Mouse (Mus musculus) liver (tissue): ENCODE data around the gene H2al1b.
"Not testable (repeated sequence)": the region's sequence is repeated elsewhere in the genome, so short reads cannot be mapped to it uniquely, and the experiment has no call there.

ENCODE experiments used
- DNase-seq: peaks from one replicate; pipeline ENCODE4 v3.0.0-alpha.2; 2020; ENCODE audit warnings: mixed read lengths

H2al1b gene

DNA sequence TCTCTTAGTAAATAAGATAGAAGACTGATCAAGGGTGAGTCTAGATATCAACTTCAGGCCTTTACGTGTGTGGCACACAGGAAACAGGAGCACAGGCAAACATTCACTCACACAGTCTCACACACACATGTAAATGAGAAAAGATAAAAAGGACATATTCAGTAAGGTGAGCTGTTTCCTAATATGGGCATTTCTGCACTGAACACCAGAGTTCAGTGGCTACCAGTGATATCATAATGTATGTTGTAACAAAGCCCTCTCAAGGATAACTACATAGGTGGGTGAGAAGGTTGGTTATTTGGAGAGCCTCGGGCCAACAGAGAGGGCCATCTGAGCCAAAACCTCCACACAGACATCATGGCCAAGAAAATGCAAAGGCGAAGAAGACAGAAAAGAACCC, at the start of gene H2al1b:
TSS of gene H2al1b (plus strand) at position 301 of the 400 bp plus-strand sequence.
- not testable (repeated sequence) for DNase-seq

DNA sequence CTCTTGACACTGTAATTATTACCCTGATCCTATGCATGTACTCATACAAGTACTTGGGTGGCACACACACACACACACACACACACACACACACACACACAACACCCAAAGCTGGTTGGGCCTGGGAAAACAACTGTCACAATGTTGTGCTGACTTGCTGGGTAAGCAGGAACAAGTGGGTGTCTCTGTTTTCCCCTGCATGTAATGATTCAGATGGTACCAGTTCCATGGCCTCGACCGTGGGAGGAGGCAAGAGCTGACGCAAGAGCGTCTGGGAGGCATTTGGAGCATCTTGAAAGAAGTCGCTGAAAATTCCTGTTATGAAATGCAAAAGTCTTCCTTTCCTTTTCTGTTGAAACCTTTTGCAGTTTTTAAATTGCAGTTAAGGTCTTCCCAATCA, 48.2 kb upstream of the H2al1b start:
- no peak for DNase-seq

DNA sequence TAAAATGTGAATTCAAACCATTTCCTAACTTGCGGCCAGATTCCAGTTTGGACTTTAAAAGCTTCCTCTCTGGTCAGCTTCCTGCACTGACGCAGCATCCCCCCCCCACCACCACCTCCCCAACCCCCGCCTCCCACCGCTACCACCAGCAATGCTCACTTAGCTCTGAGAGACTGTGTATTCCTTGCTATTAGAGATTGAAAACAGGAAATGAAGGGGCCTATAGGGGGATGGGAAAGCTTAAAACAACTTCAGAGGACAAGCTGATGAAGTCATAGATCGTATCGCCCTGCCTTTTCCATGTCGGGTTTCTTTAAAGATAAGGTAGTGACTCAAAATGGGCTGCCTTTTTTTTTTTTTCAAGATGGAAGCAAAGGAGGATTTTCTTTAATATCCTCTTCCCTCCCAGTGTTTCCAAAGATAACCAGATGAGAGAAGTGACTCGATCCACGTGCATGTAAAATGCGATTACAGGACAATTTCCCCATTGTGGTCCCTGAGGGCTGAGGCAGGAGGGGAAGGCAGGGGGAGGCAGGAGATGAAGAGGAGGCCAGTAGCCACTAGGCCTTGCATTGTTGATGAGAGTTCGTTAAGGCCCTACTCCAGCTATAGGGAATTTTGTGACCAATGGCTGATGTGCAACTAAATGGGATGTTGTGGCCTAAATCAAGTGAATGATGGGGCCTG, 47.6 kb upstream of the H2al1b start:
- no peak for DNase-seq

DNA sequence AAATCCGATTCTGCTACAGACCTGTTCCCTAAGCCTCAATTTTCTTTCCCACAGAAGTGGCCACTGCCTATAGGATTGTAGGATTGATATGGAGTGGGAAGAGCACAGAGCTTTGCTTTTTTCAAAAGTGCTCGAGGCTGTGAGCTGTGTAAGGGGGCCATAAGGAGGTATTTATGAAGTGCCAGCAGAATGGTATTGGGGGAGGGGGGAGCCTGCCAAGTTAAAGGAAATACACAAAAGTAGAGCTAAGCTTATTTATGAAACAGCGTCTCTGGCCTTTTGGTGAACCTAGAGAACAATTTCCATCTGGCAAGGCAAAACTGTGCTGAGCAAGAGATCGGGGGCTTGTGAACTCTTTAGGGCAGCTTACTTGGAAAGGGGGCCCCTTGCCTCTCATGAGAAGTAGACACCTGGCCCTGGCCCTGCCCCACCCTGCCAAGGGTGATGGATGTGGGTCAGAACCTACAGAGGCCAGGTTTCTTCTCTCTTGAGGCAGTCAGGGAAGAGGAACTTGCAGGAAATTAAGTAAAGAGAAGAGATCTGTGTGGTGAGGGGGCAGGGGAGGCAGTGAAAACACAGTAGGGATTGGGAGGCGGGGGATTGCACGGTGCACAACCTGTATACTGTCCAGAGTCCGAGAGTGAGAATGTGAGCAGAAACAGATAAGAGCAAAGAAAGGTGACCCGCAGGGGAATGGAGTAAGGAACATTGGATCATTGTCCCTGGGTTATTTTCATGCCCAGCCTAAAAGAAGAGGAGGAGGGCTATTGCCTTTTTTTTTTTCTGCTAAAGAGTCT, 46.5 kb upstream of the H2al1b start:
- DNase-seq = no peak

DNA sequence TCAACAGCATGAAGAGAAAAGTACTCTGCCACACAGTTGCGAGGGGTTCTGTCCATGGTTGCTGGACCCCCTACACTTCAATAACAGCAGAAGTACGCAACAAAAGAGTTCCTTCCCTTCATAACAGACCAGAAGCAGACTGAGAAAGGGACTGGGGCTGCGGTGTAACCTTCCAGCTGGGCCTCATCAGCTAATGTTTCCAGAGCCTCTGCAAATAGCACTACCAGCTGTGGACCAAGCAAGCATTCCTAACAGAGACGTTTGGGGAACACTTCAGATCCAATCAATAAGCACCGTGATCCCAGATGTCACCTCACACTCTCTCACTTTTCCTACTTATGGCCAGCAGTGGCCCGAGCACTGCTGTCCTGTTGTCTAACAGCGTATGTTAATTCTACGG, 37.3 kb upstream of the H2al1b start:
- DNase-seq = no peak

DNA sequence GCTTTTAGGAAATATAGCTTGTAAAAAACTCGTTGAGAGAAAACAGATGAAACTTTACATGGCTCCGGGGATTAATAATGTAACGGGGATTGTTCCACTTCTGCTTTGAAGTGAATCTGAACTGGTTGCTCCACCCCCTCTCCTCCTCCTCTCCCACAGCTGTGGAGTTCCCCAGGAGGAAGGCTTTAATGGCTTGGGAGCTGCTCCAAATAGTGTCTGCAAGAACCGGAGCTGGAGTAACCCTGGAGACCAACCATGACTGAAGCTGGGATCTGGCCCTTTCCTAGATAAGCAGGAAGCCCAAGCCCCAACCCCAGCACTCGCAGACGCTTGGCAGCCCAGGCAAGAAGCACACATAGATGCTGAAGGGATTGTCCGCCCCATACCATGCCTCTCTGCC, 34.4 kb upstream of the H2al1b start:
- no peak for DNase-seq

DNA sequence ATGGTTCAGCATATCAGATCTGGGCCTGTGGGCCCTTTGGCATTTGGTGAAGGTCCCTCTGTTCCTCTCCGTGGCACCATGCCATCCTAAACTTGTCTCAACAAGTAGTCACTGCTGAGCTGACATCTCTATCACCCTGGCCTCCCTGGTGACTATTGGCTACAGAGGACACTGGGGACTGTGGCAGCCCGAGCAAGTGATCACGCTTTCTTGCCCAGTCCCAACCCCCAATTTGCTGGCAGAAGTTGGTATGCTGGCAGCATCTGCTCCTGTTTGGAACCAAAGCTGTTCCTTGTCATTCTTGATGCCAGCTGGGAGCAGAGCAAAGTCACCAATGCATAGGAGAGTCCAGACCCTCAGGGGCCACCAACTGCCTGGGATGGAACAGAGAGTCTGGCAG, 33.2 kb upstream of the H2al1b start:
- no peak for DNase-seq

DNA sequence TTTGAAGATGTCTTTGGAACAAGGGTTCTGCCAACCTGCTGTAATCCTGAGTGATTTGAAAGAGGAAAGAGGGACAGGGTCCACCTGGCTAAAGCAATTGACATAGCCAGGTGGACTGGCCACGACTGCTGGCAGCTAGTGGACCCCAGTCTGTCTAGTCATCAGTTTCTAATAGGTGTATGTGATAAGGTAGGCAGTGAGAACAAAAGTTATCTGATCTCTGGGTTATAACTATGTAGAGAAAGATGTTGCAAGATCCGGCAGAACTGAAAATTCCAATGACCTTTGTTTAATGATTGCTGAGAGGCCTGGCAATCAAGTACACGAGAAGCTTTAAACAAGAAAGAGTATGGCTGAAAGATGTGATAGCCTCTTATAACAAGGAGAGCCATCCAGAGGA, 29.0 kb upstream of the H2al1b start:
- DNase-seq = no peak

DNA sequence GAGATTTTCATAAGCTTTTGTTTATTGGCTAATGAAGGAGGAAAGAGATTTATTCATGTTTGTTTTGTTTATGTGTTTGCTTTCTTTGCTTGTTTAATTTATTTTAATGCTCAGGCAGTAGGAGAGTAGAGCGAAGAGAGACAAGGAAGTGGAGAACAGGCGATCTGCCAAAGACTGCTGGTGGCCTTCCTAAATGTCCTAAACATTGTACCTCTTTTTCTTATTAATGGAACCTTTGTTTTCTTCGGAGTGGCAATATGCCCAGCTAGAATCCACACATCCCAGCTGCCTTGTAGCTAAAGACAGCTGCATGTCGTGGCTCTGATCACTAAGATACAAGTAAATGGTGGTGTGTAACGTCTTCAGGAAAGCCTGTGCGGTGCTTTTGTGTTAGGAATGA, 25.1 kb upstream of the H2al1b start:
- no peak for DNase-seq

DNA sequence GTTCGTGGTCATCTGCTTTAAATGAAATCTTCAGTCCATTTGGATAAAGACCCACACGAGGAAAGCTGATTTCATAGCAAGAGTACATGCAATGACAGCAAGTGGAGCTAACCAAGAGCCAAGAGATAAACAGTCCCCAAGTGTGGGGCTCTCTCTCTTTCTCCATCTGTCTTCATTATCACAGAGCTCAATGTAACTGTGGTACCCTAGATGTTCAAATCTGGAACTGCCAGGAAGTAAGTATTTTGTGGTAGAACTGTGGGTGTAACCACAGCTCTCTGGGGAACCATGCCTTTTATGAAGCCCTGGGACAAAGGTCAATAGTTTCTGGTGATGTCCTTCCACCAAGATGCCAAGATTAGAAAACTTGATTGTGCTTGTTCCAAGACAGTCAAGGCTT, 21.5 kb upstream of the H2al1b start:
- no peak for DNase-seq

DNA sequence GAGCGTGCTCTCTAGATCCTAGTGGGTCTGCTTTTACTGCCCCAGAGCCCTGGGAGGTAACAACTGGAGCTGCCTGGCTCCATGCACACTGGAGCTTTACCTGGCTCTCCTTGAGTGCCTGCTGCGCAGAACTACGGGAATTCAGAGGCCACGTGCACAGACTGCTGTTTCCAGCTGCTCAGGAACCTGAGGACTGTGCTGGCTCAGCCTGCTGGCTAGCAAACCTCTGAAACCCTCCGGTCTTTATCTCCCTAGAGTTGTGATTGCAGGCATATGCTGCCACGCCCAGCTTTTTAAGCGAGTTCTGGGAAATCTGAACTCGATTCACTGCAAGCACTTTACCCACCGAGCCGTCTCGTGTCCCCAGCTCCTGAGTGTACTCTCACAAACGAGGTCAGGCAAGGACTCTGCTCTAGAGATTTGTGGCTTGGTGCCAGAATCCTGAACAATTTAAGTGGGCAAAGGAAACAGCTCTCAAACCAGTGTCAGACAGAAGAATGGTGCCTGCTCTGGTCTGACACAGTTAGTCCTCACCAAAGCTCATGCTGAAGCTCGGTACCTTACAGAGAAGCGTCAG, 13.8 kb upstream of the H2al1b start:
- no peak for DNase-seq

DNA sequence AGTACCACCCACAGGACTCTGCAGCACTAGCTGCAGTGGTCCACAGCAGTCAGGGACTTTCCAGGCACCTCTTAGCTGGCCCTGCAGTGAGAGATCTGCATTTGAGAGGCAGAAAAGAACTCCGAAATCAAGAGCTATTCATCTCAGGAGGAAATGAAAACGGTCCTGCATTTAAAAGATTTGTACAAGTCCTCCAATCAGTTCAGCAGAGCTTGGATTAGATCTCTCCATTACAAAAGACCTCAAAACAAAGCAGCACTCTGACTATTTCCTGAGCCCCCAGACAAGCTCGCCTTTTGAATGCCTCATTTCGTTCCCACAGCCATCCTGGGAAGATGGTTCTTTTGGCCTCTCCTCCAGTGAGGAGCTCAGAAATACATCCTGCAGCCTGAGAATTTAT, 13.0 kb upstream of the H2al1b start:
- no peak for DNase-seq

DNA sequence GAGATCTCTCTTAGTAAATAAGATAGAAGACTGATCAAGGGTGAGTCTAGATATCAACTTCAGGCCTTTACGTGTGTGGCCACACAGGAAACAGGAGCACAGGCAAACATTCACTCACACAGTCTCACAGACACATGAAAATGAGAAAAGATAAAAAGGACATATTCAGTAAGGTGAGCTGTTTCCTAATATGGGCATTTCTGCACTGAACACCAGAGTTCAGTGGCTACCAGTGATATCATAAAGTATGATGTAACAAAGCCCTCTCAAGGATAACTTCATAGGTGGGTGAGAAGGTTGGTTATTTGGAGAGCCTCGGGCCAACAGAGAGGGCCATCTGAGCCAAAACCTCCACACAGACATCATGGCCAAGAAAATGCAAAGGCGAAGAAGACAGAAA, 3.3 kb upstream of the H2al1b start, which contains the start of gene H2al1a:
TSS of gene H2al1a (plus strand) at position 301 of the 400 bp plus-strand sequence.
- DNase-seq = not testable (repeated sequence)

DNA sequence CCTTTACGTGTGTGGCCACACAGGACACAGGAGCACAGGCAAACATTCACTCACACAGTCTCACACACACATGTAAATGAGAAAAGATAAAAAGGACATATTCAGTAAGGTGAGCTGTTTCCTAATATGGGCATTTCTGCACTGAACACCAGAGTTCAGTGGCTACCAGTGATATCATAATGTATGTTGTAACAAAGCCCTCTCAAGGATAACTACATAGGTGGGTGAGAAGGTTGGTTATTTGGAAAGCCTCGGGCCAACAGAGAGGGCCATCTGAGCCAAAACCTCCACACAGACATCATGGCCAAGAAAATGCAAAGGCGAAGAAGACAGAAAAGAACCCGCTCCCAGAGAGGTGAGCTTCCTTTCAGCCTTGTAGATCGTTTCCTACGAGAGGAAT, 3.1 kb downstream of the H2al1b start, which contains the start of gene H2al1c:
TSS of gene H2al1c (plus strand) at position 301 of the 400 bp plus-strand sequence.
- DNase-seq = not testable (repeated sequence)

DNA sequence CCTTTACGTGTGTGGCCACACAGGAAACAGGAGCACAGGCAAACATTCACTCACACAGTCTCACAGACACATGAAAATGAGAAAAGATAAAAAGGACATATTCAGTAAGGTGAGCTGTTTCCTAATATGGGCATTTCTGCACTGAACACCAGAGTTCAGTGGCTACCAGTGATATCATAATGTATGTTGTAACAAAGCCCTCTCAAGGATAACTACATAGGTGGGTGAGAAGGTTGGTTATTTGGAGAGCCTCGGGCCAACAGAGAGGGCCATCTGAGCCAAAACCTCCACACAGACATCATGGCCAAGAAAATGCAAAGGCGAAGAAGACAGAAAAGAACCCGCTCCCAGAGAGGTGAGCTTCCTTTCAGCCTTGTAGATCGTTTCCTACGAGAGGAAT, 6.3 kb downstream of the H2al1b start, which contains the start of gene H2al1d:
TSS of gene H2al1d (plus strand) at position 301 of the 400 bp plus-strand sequence.
- DNase-seq = not testable (repeated sequence)

DNA sequence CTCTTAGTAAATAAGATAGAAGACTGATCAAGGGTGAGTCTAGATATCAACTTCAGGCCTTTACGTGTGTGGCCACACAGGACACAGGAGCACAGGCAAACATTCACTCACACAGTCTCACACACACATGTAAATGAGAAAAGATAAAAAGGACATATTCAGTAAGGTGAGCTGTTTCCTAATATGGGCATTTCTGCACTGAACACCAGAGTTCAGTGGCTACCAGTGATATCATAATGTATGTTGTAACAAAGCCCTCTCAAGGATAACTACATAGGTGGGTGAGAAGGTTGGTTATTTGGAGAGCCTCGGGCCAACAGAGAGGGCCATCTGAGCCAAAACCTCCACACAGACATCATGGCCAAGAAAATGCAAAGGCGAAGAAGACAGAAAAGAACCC, 9.4 kb downstream of the H2al1b start, which contains the start of gene H2al1e:
TSS of gene H2al1e (plus strand) at position 301 of the 400 bp plus-strand sequence.
- DNase-seq = not testable (repeated sequence)

DNA sequence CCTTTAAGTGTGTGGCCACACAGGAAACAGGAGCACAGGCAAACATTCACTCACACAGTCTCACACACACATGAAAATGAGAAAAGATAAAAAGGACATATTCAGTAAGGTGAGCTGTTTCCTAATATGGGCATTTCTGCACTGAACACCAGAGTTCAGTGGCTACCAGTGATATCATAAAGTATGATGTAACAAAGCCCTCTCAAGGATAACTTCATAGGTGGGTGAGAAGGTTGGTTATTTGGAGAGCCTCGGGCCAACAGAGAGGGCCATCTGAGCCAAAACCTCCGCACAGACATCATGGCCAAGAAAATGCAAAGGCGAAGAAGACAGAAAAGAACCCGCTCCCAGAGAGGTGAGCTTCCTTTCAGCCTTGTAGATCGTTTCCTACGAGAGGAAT, 12.6 kb downstream of the H2al1b start, which contains the start of gene H2al1f:
TSS of gene H2al1f (plus strand) at position 301 of the 400 bp plus-strand sequence.
- DNase-seq = not testable (repeated sequence)

DNA sequence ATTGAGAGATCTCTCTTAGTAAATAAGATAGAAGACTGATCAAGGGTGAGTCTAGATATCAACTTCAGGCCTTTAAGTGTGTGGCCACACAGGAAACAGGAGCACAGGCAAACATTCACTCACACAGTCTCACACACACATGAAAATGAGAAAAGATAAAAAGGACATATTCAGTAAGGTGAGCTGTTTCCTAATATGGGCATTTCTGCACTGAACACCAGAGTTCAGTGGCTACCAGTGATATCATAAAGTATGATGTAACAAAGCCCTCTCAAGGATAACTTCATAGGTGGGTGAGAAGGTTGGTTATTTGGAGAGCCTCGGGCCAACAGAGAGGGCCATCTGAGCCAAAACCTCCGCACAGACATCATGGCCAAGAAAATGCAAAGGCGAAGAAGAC, 15.7 kb downstream of the H2al1b start, which contains the start of gene H2al1g:
TSS of gene H2al1g (plus strand) at position 301 of the 400 bp plus-strand sequence.
- not testable (repeated sequence) for DNase-seq

DNA sequence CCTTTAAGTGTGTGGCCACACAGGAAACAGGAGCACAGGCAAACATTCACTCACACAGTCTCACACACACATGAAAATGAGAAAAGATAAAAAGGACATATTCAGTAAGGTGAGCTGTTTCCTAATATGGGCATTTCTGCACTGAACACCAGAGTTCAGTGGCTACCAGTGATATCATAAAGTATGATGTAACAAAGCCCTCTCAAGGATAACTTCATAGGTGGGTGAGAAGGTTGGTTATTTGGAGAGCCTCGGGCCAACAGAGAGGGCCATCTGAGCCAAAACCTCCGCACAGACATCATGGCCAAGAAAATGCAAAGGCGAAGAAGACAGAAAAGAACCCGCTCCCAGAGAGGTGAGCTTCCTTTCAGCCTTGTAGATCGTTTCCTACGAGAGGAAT, 19.0 kb downstream of the H2al1b start, which contains the start of gene H2al1h:
TSS of gene H2al1h (plus strand) at position 301 of the 400 bp plus-strand sequence.
- not testable (repeated sequence) for DNase-seq

DNA sequence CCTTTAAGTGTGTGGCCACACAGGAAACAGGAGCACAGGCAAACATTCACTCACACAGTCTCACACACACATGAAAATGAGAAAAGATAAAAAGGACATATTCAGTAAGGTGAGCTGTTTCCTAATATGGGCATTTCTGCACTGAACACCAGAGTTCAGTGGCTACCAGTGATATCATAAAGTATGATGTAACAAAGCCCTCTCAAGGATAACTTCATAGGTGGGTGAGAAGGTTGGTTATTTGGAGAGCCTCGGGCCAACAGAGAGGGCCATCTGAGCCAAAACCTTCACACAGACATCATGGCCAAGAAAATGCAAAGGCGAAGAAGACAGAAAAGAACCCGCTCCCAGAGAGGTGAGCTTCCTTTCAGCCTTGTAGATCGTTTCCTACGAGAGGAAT, 22.1 kb downstream of the H2al1b start, which contains the start of gene H2al1i:
TSS of gene H2al1i (plus strand) at position 301 of the 400 bp plus-strand sequence.
- DNase-seq = not testable (repeated sequence)

DNA sequence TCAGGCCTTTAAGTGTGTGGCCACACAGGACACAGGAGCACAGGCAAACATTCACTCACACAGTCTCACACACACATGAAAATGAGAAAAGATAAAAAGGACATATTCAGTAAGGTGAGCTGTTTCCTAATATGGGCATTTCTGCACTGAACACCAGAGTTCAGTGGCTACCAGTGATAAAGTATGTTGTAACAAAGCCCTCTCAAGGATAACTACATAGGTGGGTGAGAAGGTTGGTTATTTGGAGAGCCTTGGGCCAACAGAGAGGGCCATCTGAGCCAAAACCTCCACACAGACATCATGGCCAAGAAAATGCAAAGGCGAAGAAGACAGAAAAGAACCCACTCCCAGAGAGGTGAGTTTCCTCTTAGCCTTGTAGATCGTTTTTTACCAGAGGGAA, 25.3 kb downstream of the H2al1b start, which contains the start of gene H2al1j:
TSS of gene H2al1j (plus strand) at position 301 of the 400 bp plus-strand sequence.
- not testable (repeated sequence) for DNase-seq

DNA sequence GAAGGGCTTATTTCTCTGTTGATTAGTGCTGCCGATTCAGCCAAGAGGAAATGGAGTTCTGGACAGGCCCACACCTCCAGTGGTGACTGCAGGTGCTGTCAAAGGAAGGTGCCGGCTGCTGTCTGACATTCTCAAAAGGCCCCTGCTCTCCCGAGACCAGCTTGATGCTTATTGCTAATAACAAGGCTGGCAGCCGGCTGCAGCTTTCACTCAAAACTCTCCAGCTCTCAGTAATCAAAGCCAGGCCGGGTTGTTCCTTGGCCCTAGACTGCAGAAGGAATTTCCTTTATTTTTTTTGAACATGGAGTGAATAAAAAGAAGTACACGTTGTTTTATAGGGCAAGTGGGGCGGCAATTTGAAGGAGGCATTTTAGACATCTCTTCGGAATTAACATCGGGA, 43.5 kb downstream of the H2al1b start:
- DNase-seq = no peak

DNA sequence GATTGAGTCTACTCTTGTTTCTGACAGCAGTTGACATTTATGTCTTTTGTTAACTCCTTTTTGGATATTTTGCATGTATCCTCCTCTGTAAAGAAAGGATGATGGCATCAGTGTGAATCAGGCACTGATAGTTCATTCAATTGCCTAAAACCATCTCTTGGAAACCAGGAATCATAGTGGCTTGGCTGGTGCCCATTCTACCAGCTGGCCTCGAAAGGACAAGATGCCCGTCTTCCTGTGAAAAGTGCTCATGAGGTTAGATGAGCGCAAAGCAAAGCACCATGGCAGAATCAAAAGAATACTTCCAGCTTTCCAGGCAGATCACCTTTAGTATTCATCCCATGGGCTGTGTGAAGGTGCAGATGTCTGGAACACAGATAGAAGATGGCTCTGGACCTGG, 44.5 kb downstream of the H2al1b start:
- no peak for DNase-seq
